In genomic region chr2:170286773-170287172, GRCm38 (mm10) we compare ENCODE assay signal across 8 mouse cellular contexts.
A peak's percentile ranks its signal among the peaks of the same experiment; 100 is the strongest.
DNase-seq lines count a peak whose midpoint lies in the region; ATAC-seq lines count a peak whose summit lies in the region.

No protein-coding gene starts in this region.

- H3K27me3 ChIP-seq in heart, embryonic 13.5 days (replicated peaks), result no peaks in the 10 kb centered on the region
- no peaks in the 10 kb centered on the region; the same call in 1 of the 2 replicates for H3K27me3 ChIP-seq in hindbrain, embryonic 16.5 days (replicated peaks; ENCODE audit: control insufficient read depth, insufficient read depth, low read length)
- peaks cover 3% of the 10 kb centered on the region; the same call in 1 of the 2 replicates for H3K27me3 ChIP-seq in midbrain, embryonic 15.5 days (replicated peaks)

- DNase-seq in heart, postnatal 4 days, result no peak
- DNase-seq in embryo, embryonic 10.5 days (ENCODE audit: low spot score), result peak; percentile 64
- DNase-seq in left cerebral cortex, postnatal 10 days (ENCODE audit: extremely low spot score in 1 of 2, low spot score in 2 of 2), result no peak
- DNase-seq in kidney, postnatal 4 days, result no peak
- DNase-seq in spleen, postnatal 10 days (ENCODE audit: low spot score in 2 of 2), result no peak

- H3K9me3 ChIP-seq in heart, embryonic 13.5 days, result no peaks in the 10 kb centered on the region
- H3K9me3 ChIP-seq in hindbrain, embryonic 16.5 days (ENCODE audit: control insufficient read depth, low read length), result no peaks in the 10 kb centered on the region
- no peaks in the 10 kb centered on the region for H3K9me3 ChIP-seq in midbrain, embryonic 15.5 days

- peak overlapping the region; percentile 80 for H3K9ac ChIP-seq in heart, embryonic 13.5 days
- H3K9ac ChIP-seq in hindbrain, embryonic 16.5 days (ENCODE audit: low read depth, low read length), result no peak overlapping the region
- H3K9ac ChIP-seq in midbrain, embryonic 15.5 days, result no peak overlapping the region

- H3K27ac ChIP-seq in heart, embryonic 13.5 days (replicated peaks), result peak overlapping the region; percentile 58
- H3K27ac ChIP-seq in hindbrain, embryonic 16.5 days (ENCODE audit: low read depth, low read length), result peak overlapping the region; percentile 77
- H3K27ac ChIP-seq in midbrain, embryonic 15.5 days, result peak overlapping the region; percentile 70

- H3K36me3 ChIP-seq in heart, embryonic 13.5 days, result no peaks in the 10 kb centered on the region
- no peaks in the 10 kb centered on the region for H3K36me3 ChIP-seq in hindbrain, embryonic 16.5 days (ENCODE audit: control insufficient read depth, insufficient read depth, low read length)
- no peaks in the 10 kb centered on the region for H3K36me3 ChIP-seq in midbrain, embryonic 15.5 days (replicated peaks)

- intact Hi-C loops in left cerebral cortex, postnatal 10 days (cut with DNase I), result loop anchor here (10.0 kb wide), 1 partner anchor 172 kb away; no protein-coding TSS in a partner anchor

- 6% methylated on average over 8 of the region's 8 CpGs for WGBS in heart, embryonic 13.5 days
- 7% methylated on average over 8 of the region's 8 CpGs for WGBS in hindbrain, embryonic 16.5 days
- 8% methylated on average over 8 of the region's 8 CpGs for WGBS in midbrain, embryonic 15.5 days

- peaks cover 40% of the 10 kb centered on the region for H3K4me1 ChIP-seq in heart, embryonic 13.5 days
- peaks cover 11% of the 10 kb centered on the region; the same call in 1 of the 2 replicates for H3K4me1 ChIP-seq in hindbrain, embryonic 16.5 days (ENCODE audit: control insufficient read depth, insufficient read depth, low read depth, low read length)
- H3K4me1 ChIP-seq in midbrain, embryonic 15.5 days, result peaks cover 23% of the 10 kb centered on the region

- peak overlapping the region; percentile 58 for H3K4me3 ChIP-seq in heart, embryonic 13.5 days
- no peak overlapping the region for H3K4me3 ChIP-seq in hindbrain, embryonic 16.5 days (ENCODE audit: low read length)
- H3K4me3 ChIP-seq in midbrain, embryonic 15.5 days, result no peak overlapping the region

- ATAC-seq in heart, embryonic 13.5 days (ENCODE audit: extremely low read depth, insufficient number of reproducible peaks, low FRiP score, low TSS enrichment), result no peak
- peak; percentile 64 for ATAC-seq in hindbrain, embryonic 16.5 days
- 0 out of 2 replicates have a peak, but pooled peaks have one; percentile 40 for ATAC-seq in midbrain, embryonic 15.5 days (replicated peaks)

- peak overlapping the region; percentile 95 for H3K4me2 ChIP-seq in heart, embryonic 13.5 days
- H3K4me2 ChIP-seq in hindbrain, embryonic 16.5 days (ENCODE audit: low read length), result peak overlapping the region; percentile 73
- peak overlapping the region; percentile 56 for H3K4me2 ChIP-seq in midbrain, embryonic 15.5 days
